ENCODE assay signal across 24 mouse cellular contexts in genomic region chr6:120556641-120557040, GRCm38 (mm10). TPM values are rescaled to one million over a fixed set of nuclear protein-coding genes. Genes with fewer than 3 reads are reported as not detected.
DNase-seq lines count a peak whose midpoint lies in the region; ATAC-seq and TF ChIP-seq lines count a peak whose summit lies in the region.
"Had no signal": no experiment of that assay in that cellular context is flagged by ENCODE, and none has a peak within 500 bp of the region (broad histone marks: within the 10 kb centered on the region; RNA-seq: fewer than 3 reads in every experiment).

No protein-coding gene starts in this region.

- TF ChIP-seq POLR2A in testis, adult 2 months (IDR thresholded peaks at IDR 0.05; ENCODE audit: control insufficient read depth, low read depth, low read length), result no peak

- H3K4me1 ChIP-seq in testis, adult 2 months (ENCODE audit: control insufficient read depth, insufficient read depth, low read length), result no peaks in the 10 kb centered on the region
- peaks cover 40% of the 10 kb centered on the region for H3K4me1 ChIP-seq in liver, embryonic 13.5 days (replicated peaks)
- peaks cover 20% of the 10 kb centered on the region for H3K4me1 ChIP-seq in liver, embryonic 16.5 days (ENCODE audit: control insufficient read depth, low read depth, low read length)
- H3K4me1 ChIP-seq: embryonic facial prominence, embryonic 12.5 days; embryonic facial prominence, embryonic 15.5 days; forebrain, embryonic 13.5 days; hindbrain, embryonic 12.5 days; hindbrain, embryonic 15.5 days had no signal

- no peaks in the 10 kb centered on the region for H3K27me3 ChIP-seq in testis, adult 2 months (ENCODE audit: control insufficient read depth, insufficient read depth, low read length)
- H3K27me3 ChIP-seq in liver, embryonic 13.5 days, result no peaks in the 10 kb centered on the region
- H3K27me3 ChIP-seq in liver, embryonic 16.5 days (ENCODE audit: control insufficient read depth, insufficient read depth, low read depth, low read length), result no peaks in the 10 kb centered on the region
- H3K27me3 ChIP-seq: embryonic facial prominence, embryonic 12.5 days; embryonic facial prominence, embryonic 15.5 days; forebrain, embryonic 13.5 days; hindbrain, embryonic 12.5 days; hindbrain, embryonic 15.5 days had no signal

- H3K9me3 ChIP-seq in liver, embryonic 13.5 days (replicated peaks), result no peaks in the 10 kb centered on the region
- no peaks in the 10 kb centered on the region for H3K9me3 ChIP-seq in liver, embryonic 16.5 days (replicated peaks; ENCODE audit: control insufficient read depth, low read length)
- H3K9me3 ChIP-seq: embryonic facial prominence, embryonic 12.5 days; embryonic facial prominence, embryonic 15.5 days; forebrain, embryonic 10.5 days; forebrain, embryonic 13.5 days; hindbrain, embryonic 12.5 days; hindbrain, embryonic 15.5 days had no signal

- TF ChIP-seq CTCF in testis, adult 2 months (IDR thresholded peaks at IDR 0.05; ENCODE audit: control insufficient read depth, insufficient read depth, insufficient replicate concordance, low read depth, low read length), result no peak

- no peaks in the 10 kb centered on the region for H3K36me3 ChIP-seq in testis, adult 2 months (ENCODE audit: control insufficient read depth, insufficient read depth, low read length)
- no peaks in the 10 kb centered on the region for H3K36me3 ChIP-seq in liver, embryonic 13.5 days
- H3K36me3 ChIP-seq in liver, embryonic 16.5 days (ENCODE audit: control insufficient read depth, insufficient read depth), result no peaks in the 10 kb centered on the region
- H3K36me3 ChIP-seq: embryonic facial prominence, embryonic 12.5 days; embryonic facial prominence, embryonic 15.5 days; forebrain, embryonic 10.5 days; hindbrain, embryonic 12.5 days; hindbrain, embryonic 15.5 days had no signal

- peak overlapping the region; percentile 48 for H3K4me2 ChIP-seq in liver, embryonic 13.5 days
- peak overlapping the region; percentile 36 for H3K4me2 ChIP-seq in liver, embryonic 16.5 days (ENCODE audit: low read depth, low read length)
- H3K4me2 ChIP-seq: embryonic facial prominence, embryonic 12.5 days; embryonic facial prominence, embryonic 15.5 days; forebrain, embryonic 13.5 days; heart, embryonic 11.5 days; hindbrain, embryonic 12.5 days; hindbrain, embryonic 15.5 days had no signal

- ATAC-seq in liver, embryonic 13.5 days (ENCODE audit: low read depth), result no peak; the same call in 1 of the 2 replicates
- ATAC-seq in liver, embryonic 16.5 days (ENCODE audit: low read depth), result no peak
- ATAC-seq: activated CD4-positive, CD25-positive, alpha-beta regulatory T cell, adult 4 months; CD4-positive, CD25-positive, alpha-beta regulatory T cell, adult 4 months; forebrain, embryonic 13.5 days; forebrain, embryonic 16.5 days had no signal

- H3K4me3 ChIP-seq in testis, adult 2 months (ENCODE audit: control insufficient read depth, low read depth, low read length), result peak overlapping the region; percentile 2; the same call in 1 of the 2 replicates
- no peak overlapping the region for H3K4me3 ChIP-seq in liver, embryonic 13.5 days (replicated peaks)
- no peak overlapping the region for H3K4me3 ChIP-seq in liver, embryonic 16.5 days (ENCODE audit: low read depth, low read length)
- H3K4me3 ChIP-seq: embryonic facial prominence, embryonic 12.5 days; embryonic facial prominence, embryonic 15.5 days; forebrain, embryonic 10.5 days; forebrain, embryonic 13.5 days; heart, adult 2 months; hindbrain, embryonic 12.5 days; hindbrain, embryonic 15.5 days had no signal

- 47% methylated on average over 8 of the region's 8 CpGs for whole genome bisulfite sequencing in liver, embryonic 13.5 days (ENCODE audit: insufficient replicate concordance)
- WGBS in liver, embryonic 16.5 days (ENCODE audit: insufficient replicate concordance), result 41% methylated on average over 8 of the region's 8 CpGs

- peak overlapping the region; percentile 55 for H3K9ac ChIP-seq in liver, embryonic 13.5 days
- H3K9ac ChIP-seq in liver, embryonic 16.5 days (ENCODE audit: low read depth, low read length), result 0 out of 2 replicates have a peak overlapping the region, but pooled peaks have one; percentile 13
- H3K9ac ChIP-seq: embryonic facial prominence, embryonic 12.5 days; embryonic facial prominence, embryonic 15.5 days; forebrain, embryonic 13.5 days; hindbrain, embryonic 12.5 days; hindbrain, embryonic 15.5 days had no signal

- H3K27ac ChIP-seq in testis, adult 2 months (ENCODE audit: control insufficient read depth, insufficient read depth, low read depth, low read length), result no peak overlapping the region
- H3K27ac ChIP-seq in liver, embryonic 13.5 days, result peak overlapping the region; percentile 86
- peak overlapping the region; percentile 47 for H3K27ac ChIP-seq in liver, embryonic 16.5 days (ENCODE audit: low read length)
- H3K27ac ChIP-seq: embryonic facial prominence, embryonic 12.5 days; embryonic facial prominence, embryonic 15.5 days; forebrain, embryonic 10.5 days; forebrain, embryonic 13.5 days; heart, adult 2 months; hindbrain, embryonic 12.5 days; hindbrain, embryonic 15.5 days had no signal

- DNase-seq in testis, postnatal 14 days (ENCODE audit: low spot score), result no peak
- no peak for DNase-seq in liver, embryonic 13.5 days
- no peak for DNase-seq in heart, adult 8-10 months (ENCODE audit: low spot score)
- DNase-seq in thymus, postnatal 36 days, result no peak
- DNase-seq: adrenal gland, adult 8-10 months; adrenal gland, postnatal 36 days; cerebellum, adult 18-20 months; cerebellum, adult 9-10 months; cerebellum, postnatal 14 days; gastrocnemius, postnatal 10 days; gastrocnemius, postnatal 36 days; heart, adult 2 months had no signal

RNA-seq across cellular contexts. Expression of gene Hdhd5, which starts 25.5 kb away (rescaled TPM):
- 30.0 and 33.0 TPM in 2 replicates for polyA plus RNA-seq in testis, adult 2 months (2012; rRNA removed)
- polyA plus RNA-seq in liver, embryonic 13.5 days (2015; fragmentation: Nextera tagmentation; extraction: Ambion mirVana), result 11.5 and 12.5 TPM in 2 replicates
- 8.9 and 9.5 TPM in 2 replicates for polyA plus RNA-seq in liver, embryonic 16.5 days (2015; fragmentation: Nextera tagmentation; extraction: Ambion mirVana)
- 10 to 100 TPM; 20.1 to 25.0 (median 22.9) TPM for total RNA-seq in heart, adult 8-10 months (2022)
